Mouse (Mus musculus) thymus, postnatal 0 days (tissue): ENCODE measurements around the gene Akap7. TPM values are rescaled to one million over a fixed set of nuclear protein-coding genes. Genes with fewer than 3 reads are reported as not detected.

Source experiments
- DNase-seq: peaks from one replicate; pipeline ENCODE4 v3.0.0-alpha.2; 2015; ENCODE audit warnings: low spot score
- polyA plus RNA-seq: library from polyadenylated mRNA; unstranded; fragments of >200 nt; fragmentation: Nextera tagmentation; extraction: Ambion mirVana; gene quantifications from 2 replicates; pipeline ENCODE4 v1.2.1, GENCODE M21; 2015

Akap7 gene
- polyA plus RNA-seq, 1 experiment from 2014 or later = 14.8 TPM

GRCm38 (mm10) chr10:25298264-25298671, 9.4 kb downstream of the Akap7 start:
- DNase-seq = no peak

- DNase-seq = no peak
Observed at GRCm38 (mm10) chr10:25297666-25298263, 9.9 kb downstream of the Akap7 start.

GRCm38 (mm10) chr10:25296657-25297369, 10.9 kb downstream of the Akap7 start:
- peak; percentile 52 for DNase-seq

- DNase-seq = no peak
Observed at GRCm38 (mm10) chr10:25296286-25296656, 11.4 kb downstream of the Akap7 start.

GRCm38 (mm10) chr10:25295836-25296235, 11.8 kb downstream of the Akap7 start:
- no peak for DNase-seq

- DNase-seq = no peak
Observed at GRCm38 (mm10) chr10:25294999-25295398, 12.7 kb downstream of the Akap7 start.

- no peak for DNase-seq
Observed at GRCm38 (mm10) chr10:25293796-25294195, 13.9 kb downstream of the Akap7 start.

- DNase-seq = no peak
Observed at GRCm38 (mm10) chr10:25291053-25291452, 16.6 kb downstream of the Akap7 start.

GRCm38 (mm10) chr10:25285100-25285811, 22.4 kb downstream of the Akap7 start:
- no peak for DNase-seq

GRCm38 (mm10) chr10:25284427-25285099, 23.1 kb downstream of the Akap7 start:
- no peak for DNase-seq

GRCm38 (mm10) chr10:25283397-25283796, 24.3 kb downstream of the Akap7 start:
- DNase-seq = no peak

- no peak for DNase-seq
Observed at GRCm38 (mm10) chr10:25280141-25280540, 27.5 kb downstream of the Akap7 start.

GRCm38 (mm10) chr10:25279406-25279805, 28.3 kb downstream of the Akap7 start:
- DNase-seq = no peak

GRCm38 (mm10) chr10:25275492-25275891, 32.2 kb downstream of the Akap7 start:
- no peak for DNase-seq

- DNase-seq = no peak
Observed at GRCm38 (mm10) chr10:25274621-25275330, 32.9 kb downstream of the Akap7 start.

- no peak for DNase-seq
Observed at GRCm38 (mm10) chr10:25273731-25274130, 33.9 kb downstream of the Akap7 start.

- no peak for DNase-seq
Observed at GRCm38 (mm10) chr10:25271756-25272155, 35.9 kb downstream of the Akap7 start.

- DNase-seq = no peak
Observed at GRCm38 (mm10) chr10:25271207-25271606, 36.5 kb downstream of the Akap7 start.

GRCm38 (mm10) chr10:25268476-25269351, 39.0 kb downstream of the Akap7 start:
- peak; percentile 84 for DNase-seq

- no peak for DNase-seq
Observed at GRCm38 (mm10) chr10:25261176-25261575, 46.5 kb downstream of the Akap7 start.
